Mouse (Mus musculus) embryonic facial prominence, embryonic 11.5 days (tissue): ENCODE results near the gene P2ry14. TPM values are rescaled to one million over a fixed set of nuclear protein-coding genes. Genes with fewer than 3 reads are reported as not detected.

ENCODE experiments used
- ATAC-seq: fragments of 200-750 bp; cut with Nextera tagmentation; replicated peaks from 2 replicates; pipeline ENCODE4 v1.8.0; 2017; ENCODE audit warnings: low read depth; ENCODE audit not compliant: insufficient number of reproducible peaks, low FRiP score, low TSS enrichment
- DNase-seq: peaks from one replicate; pipeline ENCODE4 v3.0.0-alpha.2; 2015; ENCODE audit warnings: low spot score
- H3K27ac ChIP-seq: fragments of 300-500 bp; sonication (generic); replicated peaks from 2 replicates; pipeline ENCODE4 v1.5.1; 2014; ENCODE audit warnings: mild to moderate bottlenecking, low read depth, low read length, control low read depth
- H3K27me3 ChIP-seq: fragments of 300-500 bp; sonication (generic); 2 replicates; pipeline ENCODE4 v1.6.1; 2014; ENCODE audit warnings: mild to moderate bottlenecking, low read length, moderate library complexity, mixed read lengths; ENCODE audit not compliant: control insufficient read depth, insufficient read depth
- H3K36me3 ChIP-seq: fragments of 300-500 bp; sonication (generic); replicated peaks from 2 replicates; pipeline ENCODE4 v1.6.1; 2014; ENCODE audit warnings: low read depth, mild to moderate bottlenecking, low read length, moderate library complexity, mixed read lengths; ENCODE audit not compliant: control insufficient read depth, insufficient read depth
- H3K4me1 ChIP-seq: fragments of 300-500 bp; sonication (generic); 2 replicates; pipeline ENCODE4 v1.6.1; 2014; ENCODE audit warnings: low read length, mixed read lengths; ENCODE audit not compliant: control insufficient read depth, insufficient read depth
- H3K4me2 ChIP-seq: fragments of 300-500 bp; sonication (generic); 2 replicates; pipeline ENCODE4 v1.6.1; 2014; ENCODE audit warnings: low read depth, mild to moderate bottlenecking, control low read depth, low read length, moderate library complexity
- H3K4me3 ChIP-seq: fragments of 300-500 bp; sonication (generic); 2 replicates; pipeline ENCODE4 v1.5.1; 2014; ENCODE audit warnings: low read depth, low read length, control low read depth
- H3K9ac ChIP-seq: fragments of 300-500 bp; sonication (generic); replicated peaks from 2 replicates; pipeline ENCODE4 v1.6.1; 2014; ENCODE audit warnings: mild to moderate bottlenecking, control low read depth, low read length
- H3K9me3 ChIP-seq: fragments of 300-500 bp; sonication (generic); replicated peaks from 2 replicates; pipeline ENCODE4 v1.6.1; 2016; ENCODE audit warnings: mild to moderate bottlenecking, low read length, inconsistent platforms, mixed read lengths; ENCODE audit not compliant: control insufficient read depth
- WGBS: fragments of 180-500 bp; shearing (Covaris S2); extraction: QIAGEN DNeasy Blood & Tissue Kit; methylation state at CpG from one replicate; pipeline ENCODE4 v1.1.7; 2014; 5-methylcytosine and 5-hydroxymethylcytosine counted together
- polyA plus RNA-seq: library from polyadenylated mRNA; unstranded; fragments of >200 nt; fragmentation: Nextera tagmentation; extraction: Ambion mirVana; gene quantifications from 2 replicates; pipeline ENCODE4 v1.2.1, GENCODE M21; 2014

Gene P2ry14
- polyA plus RNA-seq, 1 experiment from 2014 or later = 1.4 TPM

DNA sequence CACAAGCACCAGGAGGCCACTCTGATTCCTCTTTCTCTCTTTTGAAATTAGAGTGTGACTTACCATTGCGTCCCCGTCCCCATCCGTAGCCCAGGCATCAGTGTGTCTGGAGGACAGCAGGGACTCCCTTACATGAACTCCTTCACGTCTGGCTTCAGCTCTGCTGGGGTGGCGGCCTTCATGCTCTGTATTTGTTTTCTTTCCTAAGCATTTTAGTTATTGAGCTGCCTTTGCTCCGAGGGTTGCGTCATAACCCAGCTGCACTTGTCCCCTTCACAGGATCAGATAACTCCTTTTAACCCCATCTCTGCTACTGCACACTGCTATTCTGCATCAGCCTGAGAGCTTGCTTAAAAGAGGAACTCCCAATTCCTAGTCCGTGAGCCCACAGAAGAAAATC lies 23.0 kb downstream of the P2ry14 start:
- H3K27ac ChIP-seq = no peak overlapping the region
- H3K27me3 ChIP-seq = no peaks in the 10 kb centered on the region
- no peak overlapping the region for H3K4me2 ChIP-seq
- 53% methylated on average over 8 of the region's 8 CpGs for WGBS
- no peak overlapping the region for H3K4me3 ChIP-seq
- ATAC-seq (no peak), DNase-seq (peak; percentile 15)
- no peak overlapping the region for H3K9ac ChIP-seq
- no peaks in the 10 kb centered on the region for H3K36me3 ChIP-seq
- no peaks in the 10 kb centered on the region for H3K9me3 ChIP-seq
- no peaks in the 10 kb centered on the region for H3K4me1 ChIP-seq

- no peak overlapping the region for H3K9ac ChIP-seq
- H3K4me1 ChIP-seq = no peaks in the 10 kb centered on the region
- no peaks in the 10 kb centered on the region for H3K27me3 ChIP-seq
- no peak overlapping the region for H3K4me2 ChIP-seq
- no peaks in the 10 kb centered on the region for H3K36me3 ChIP-seq
- WGBS = 89% methylated on average over 3 of the region's 3 CpGs
- no peaks in the 10 kb centered on the region for H3K9me3 ChIP-seq
- H3K4me3 ChIP-seq = no peak overlapping the region
- no peak for ATAC-seq
- H3K27ac ChIP-seq = no peak overlapping the region
- DNase-seq = no peak
Observed at GRCm38 (mm10) chr3:59129547-59129946, 23.9 kb downstream of the P2ry14 start.

GRCm38 (mm10) chr3:59128681-59129080 lies 24.7 kb downstream of the P2ry14 start:
- H3K9ac ChIP-seq = no peak overlapping the region
- H3K27ac ChIP-seq = no peak overlapping the region
- H3K4me1 ChIP-seq = no peaks in the 10 kb centered on the region
- no peaks in the 10 kb centered on the region for H3K27me3 ChIP-seq
- H3K4me2 ChIP-seq = no peak overlapping the region
- H3K36me3 ChIP-seq = no peaks in the 10 kb centered on the region
- H3K9me3 ChIP-seq = no peaks in the 10 kb centered on the region
- WGBS = 77% methylated on average over 20 of the region's 20 CpGs
- DNase-seq = no peak
- no peak overlapping the region for H3K4me3 ChIP-seq
- ATAC-seq = no peak

DNA sequence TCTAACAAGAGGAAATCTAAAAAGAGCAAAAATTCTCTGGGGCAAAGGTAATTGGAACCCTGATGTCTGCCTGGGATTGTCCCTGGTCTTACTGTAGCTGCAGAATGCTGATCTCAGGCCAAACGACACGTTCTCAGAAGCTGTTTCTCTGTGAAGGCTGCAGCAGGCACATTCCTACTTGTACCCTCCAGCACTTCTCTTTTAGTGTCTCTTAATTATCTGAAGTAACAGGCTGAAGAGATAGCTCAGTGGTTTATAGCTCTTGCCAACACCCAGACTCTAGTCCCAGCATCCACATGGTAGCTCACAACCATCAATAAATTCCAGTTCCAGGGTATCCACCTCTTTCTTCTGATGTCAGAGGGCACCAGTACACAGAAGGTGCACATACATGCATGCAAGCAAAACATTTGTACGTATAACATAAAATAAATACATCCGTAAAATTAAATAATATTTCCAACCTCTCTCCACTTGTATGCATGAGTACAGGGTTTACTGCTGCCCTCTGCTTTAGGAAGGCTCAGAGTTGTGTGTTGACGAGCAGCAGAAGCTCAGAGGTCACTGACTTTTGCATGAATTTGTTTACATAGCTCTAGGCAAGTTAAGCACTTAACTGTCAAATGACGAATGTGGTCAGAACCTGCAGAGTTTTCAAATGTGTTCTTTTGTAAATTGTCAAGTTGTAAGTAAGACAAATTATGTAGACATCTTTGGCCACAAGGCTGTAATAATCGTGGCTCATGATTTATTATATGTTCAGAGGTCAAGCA lies 27.4 kb downstream of the P2ry14 start:
- ATAC-seq (no peak), DNase-seq (no peak)
- Histone ChIP-seq H3K4me2 (no peak overlapping the region), H3K4me3 (no peak overlapping the region), H3K9ac (no peak overlapping the region), H3K27ac (no peak overlapping the region), H3K27me3 (no peaks in the 10 kb centered on the region), H3K36me3 (no peaks in the 10 kb centered on the region), H3K4me1 (no peaks in the 10 kb centered on the region), H3K9me3 (no peaks in the 10 kb centered on the region)
- WGBS = 48% methylated on average over 7 of the region's 7 CpGs

- DNase-seq (no peak), ATAC-seq (no peak)
- Histone ChIP-seq H3K27me3 (no peaks in the 10 kb centered on the region), H3K27ac (no peak overlapping the region), H3K9me3 (no peaks in the 10 kb centered on the region), H3K4me2 (no peak overlapping the region), H3K4me3 (no peak overlapping the region), H3K4me1 (no peaks in the 10 kb centered on the region), H3K36me3 (no peaks in the 10 kb centered on the region), H3K9ac (no peak overlapping the region)
- WGBS = 68% methylated on average over 5 of the region's 5 CpGs
Observed at GRCm38 (mm10) chr3:59125022-59125421, 28.4 kb downstream of the P2ry14 start.

DNA sequence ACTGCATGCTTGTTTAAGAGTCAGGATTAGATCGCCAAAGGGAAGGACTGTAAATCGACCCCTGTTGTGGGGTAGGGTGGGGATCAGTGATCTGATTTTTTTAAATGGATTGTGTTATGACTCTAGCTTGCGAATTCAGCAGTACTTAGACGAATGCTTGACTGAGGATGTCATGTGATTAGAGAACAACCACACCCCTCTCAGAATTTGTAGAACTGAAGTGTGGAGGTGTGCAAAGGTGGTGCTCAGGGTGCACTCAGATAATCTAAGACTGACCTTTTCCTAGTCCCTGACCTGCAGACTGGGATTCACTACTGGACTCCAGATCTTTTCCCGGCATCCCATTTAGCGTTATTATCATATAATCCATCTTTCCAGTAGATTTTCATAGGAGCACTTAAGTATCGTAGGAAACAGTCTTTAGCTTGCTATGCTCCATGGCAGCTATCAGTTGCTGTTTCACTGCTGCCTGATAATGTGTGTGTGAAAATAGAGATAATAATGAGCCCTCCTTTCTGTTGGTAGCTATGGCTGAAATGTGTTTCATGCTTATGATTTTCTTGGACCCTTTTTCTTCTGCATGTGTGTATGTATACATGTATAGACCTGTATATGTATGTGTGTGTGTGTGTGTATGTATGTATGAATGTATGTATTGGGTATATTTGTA lies 31.5 kb downstream of the P2ry14 start:
- 54% methylated on average over 7 of the region's 7 CpGs for WGBS
- no peaks in the 10 kb centered on the region for H3K36me3 ChIP-seq
- DNase-seq (no peak), ATAC-seq (no peak)
- H3K9me3 ChIP-seq = no peaks in the 10 kb centered on the region
- H3K27ac ChIP-seq = no peak overlapping the region
- no peaks in the 10 kb centered on the region for H3K27me3 ChIP-seq
- no peak overlapping the region for H3K9ac ChIP-seq
- H3K4me2 ChIP-seq = no peak overlapping the region
- no peaks in the 10 kb centered on the region for H3K4me1 ChIP-seq
- H3K4me3 ChIP-seq = no peak overlapping the region

- DNase-seq = peak; percentile 22
- Histone ChIP-seq H3K27me3 (no peaks in the 10 kb centered on the region), H3K27ac (no peak overlapping the region), H3K4me1 (no peaks in the 10 kb centered on the region), H3K4me2 (no peak overlapping the region), H3K36me3 (no peaks in the 10 kb centered on the region), H3K9ac (no peak overlapping the region), H3K4me3 (no peak overlapping the region), H3K9me3 (no peaks in the 10 kb centered on the region)
- 25% methylated on average over 7 of the region's 7 CpGs for WGBS
- peak; percentile 50; the same call in 1 of the 2 replicates for ATAC-seq
Observed at GRCm38 (mm10) chr3:59121067-59121730, 32.2 kb downstream of the P2ry14 start.

DNA sequence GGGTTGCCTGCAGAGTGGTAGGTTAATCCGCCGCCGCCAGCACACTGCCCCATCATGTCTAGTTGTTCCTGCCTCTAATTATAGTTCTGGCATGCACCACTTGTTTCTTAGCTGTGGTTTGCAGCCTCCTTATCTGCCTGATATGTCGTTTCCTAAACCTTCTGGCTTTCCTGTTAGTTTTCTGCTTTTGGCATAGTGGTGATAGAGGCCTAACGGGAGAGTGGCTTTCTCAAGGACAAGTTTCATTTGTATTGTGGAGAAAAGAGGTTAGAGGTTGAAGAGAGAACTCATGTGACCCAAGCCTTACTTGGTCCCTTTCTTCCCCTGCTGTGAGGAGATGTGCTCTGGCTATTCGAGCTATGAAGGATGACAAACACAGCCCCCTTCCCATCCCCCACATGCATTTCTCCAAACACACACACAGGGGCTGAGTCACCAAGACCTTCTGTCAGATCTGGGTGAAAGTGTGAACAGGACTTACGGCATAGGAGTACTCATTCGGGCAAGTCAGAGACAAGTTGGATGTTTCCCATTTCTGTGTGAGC lies 39.4 kb downstream of the P2ry14 start:
- Histone ChIP-seq H3K9ac (no peak overlapping the region), H3K4me3 (no peak overlapping the region), H3K9me3 (no peaks in the 10 kb centered on the region), H3K36me3 (no peaks in the 10 kb centered on the region), H3K4me1 (no peaks in the 10 kb centered on the region), H3K4me2 (no peak overlapping the region), H3K27me3 (no peaks in the 10 kb centered on the region), H3K27ac (no peak overlapping the region)
- ATAC-seq (no peak), DNase-seq (no peak)
- WGBS = 87% methylated on average over 8 of the region's 8 CpGs
